Mouse (Mus musculus): ENCODE results near the gene Ly9.

DNA sequence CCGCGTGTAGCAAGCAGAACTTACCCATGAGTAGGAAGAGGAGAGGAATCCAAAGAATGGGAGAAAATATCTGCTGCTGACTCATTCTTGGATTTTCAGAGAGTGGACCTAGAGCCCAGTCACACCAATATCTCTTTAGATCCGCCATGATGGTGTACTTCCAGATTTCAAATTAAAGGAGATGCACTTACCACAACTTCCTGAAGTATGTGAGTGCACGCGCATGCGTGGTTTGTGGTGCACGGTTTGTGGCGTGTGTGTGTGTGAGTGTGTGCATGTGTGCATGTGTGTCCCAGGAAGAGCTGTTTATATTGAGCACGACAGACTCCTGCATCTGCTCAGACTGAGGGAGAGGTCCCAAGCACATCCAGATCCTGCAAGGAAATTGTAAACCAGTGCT is at the start of gene Ly9:
- no peak; a peak in 1 of 4 replicates for TF ChIP-seq CTCF (conservative IDR thresholded peaks at IDR 0.05 in 1 of 2, IDR thresholded peaks at IDR 0.05 in 1 of 2; ENCODE audit: low read depth in 2 of 2, low read length in 2 of 2)
- TF ChIP-seq USF1 (IDR thresholded peaks at IDR 0.05; ENCODE audit: low read depth, low read length), result no peak
- TF ChIP-seq SIN3A (IDR thresholded peaks at IDR 0.05; ENCODE audit: low read length), result peak; percentile 89
- peak; percentile 89 for TF ChIP-seq MAX (IDR thresholded peaks at IDR 0.05; ENCODE audit: low read length)
- peak; percentile 87 for TF ChIP-seq MYC (IDR thresholded peaks at IDR 0.05; ENCODE audit: low read depth, low read length)
